Mouse (Mus musculus): ENCODE measurements around the gene Inpp4a.

DNA sequence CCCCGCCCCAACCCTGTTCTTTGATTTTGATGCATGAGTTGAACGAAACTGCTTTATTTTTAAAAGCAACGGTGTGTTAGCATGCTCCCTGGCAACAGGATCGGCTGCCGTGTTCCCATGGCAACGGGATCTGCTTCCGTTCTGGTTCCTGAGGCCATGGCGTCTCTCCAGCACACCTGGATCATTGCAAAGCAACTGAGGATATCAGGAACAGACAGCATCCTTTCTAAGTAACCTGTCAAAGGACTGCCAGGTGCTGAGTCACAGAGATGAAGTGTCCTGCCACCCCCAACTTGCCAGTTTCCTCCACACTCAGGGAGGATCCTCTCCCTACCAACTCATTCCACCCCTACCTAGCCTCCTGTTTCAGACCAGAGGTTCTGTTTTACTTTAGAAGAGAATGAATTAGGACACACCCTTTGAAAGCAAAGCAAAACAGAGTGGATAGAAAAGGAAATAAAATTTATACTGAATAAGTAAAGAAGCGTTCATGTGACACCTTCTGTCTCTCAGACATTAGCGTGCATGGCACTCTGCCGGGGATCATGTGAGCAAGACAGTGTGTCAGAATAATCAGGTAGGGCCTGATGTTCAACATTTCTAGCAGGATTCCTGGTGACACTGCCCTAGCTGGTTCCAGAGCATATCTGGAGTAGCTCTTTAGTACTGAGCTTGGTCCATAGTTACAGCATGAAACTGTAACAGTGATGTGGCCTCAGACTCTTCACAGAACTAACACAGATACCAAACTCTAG, 11.3 kb upstream of the Inpp4a start:
- no peak for TF ChIP-seq MAFK (IDR thresholded peaks at IDR 0.05; ENCODE audit: insufficient replicate concordance, low read length)
- TF ChIP-seq POLR2A (IDR thresholded peaks at IDR 0.05; ENCODE audit: low read depth, low read length): no peak
- no peak for TF ChIP-seq HCFC1 (IDR thresholded peaks at IDR 0.05; ENCODE audit: low read depth, low read length)
- no peak for TF ChIP-seq CTCF (conservative IDR thresholded peaks at IDR 0.05 in 1 of 2, IDR thresholded peaks at IDR 0.05 in 1 of 2; ENCODE audit: low read depth in 2 of 2, low read length in 2 of 2)
- TF ChIP-seq NELFE (IDR thresholded peaks at IDR 0.05; ENCODE audit: low read depth, low read length): no peak
